Mouse (Mus musculus) bone marrow, adult 2 months (tissue): ENCODE measurements around the gene Ccnd2. TPM values are rescaled to one million over a fixed set of nuclear protein-coding genes. Genes with fewer than 3 reads are reported as not detected.

Source experiments
- H3K27ac ChIP-seq: fragments of 200-500 bp; 2 replicates; pipeline ENCODE4 v1.5.1; 2012; ENCODE audit warnings: low read depth, mild to moderate bottlenecking, control low read depth, inconsistent platforms, low read length; ENCODE audit not compliant: control insufficient read depth, poor library complexity, insufficient read depth
- H3K4me1 ChIP-seq: fragments of 200-500 bp; 2 replicates; pipeline ENCODE4 v1.6.1; 2011; ENCODE audit warnings: low read length; ENCODE audit not compliant: control insufficient read depth, insufficient read depth
- H3K4me3 ChIP-seq: fragments of 200-500 bp; replicated peaks from 2 replicates; pipeline ENCODE3; 2011; ENCODE audit warnings: mild to moderate bottlenecking, low read depth, low read length, control low read depth; ENCODE audit not compliant: control insufficient read depth
- CTCF ChIP-seq: fragments of 200-500 bp; IDR thresholded peaks from 2 replicates; pipeline ENCODE4 v1.5.1; 2011; ENCODE audit warnings: low read length, control low read depth; ENCODE audit not compliant: control insufficient read depth, insufficient read depth
- POLR2A ChIP-seq: fragments of 200-500 bp; IDR thresholded peaks from 2 replicates; pipeline ENCODE4 v1.6.1; 2011; ENCODE audit warnings: low read depth, mild to moderate bottlenecking, control low read depth, low read length, borderline replicate concordance; ENCODE audit not compliant: control insufficient read depth
- WGBS: fragments of 180-500 bp; shearing (Covaris S2); methylation state at CpG from one replicate; pipeline ENCODE4 v1.1.7; 2018; 5-methylcytosine and 5-hydroxymethylcytosine counted together
- polyA plus RNA-seq: library from polyadenylated mRNA; stranded (reverse); fragments of >200 nt; gene quantifications from 2 replicates; pipeline ENCODE4 v1.2.4, GENCODE M21; 2011; ENCODE audit warnings: low replicate concordance; ENCODE audit not compliant: missing spikeins, insufficient read depth, insufficient read length

The Ccnd2 gene
- polyA plus RNA-seq, 1 experiment, result 20.3 TPM

- no peaks in the 10 kb centered on the region for H3K4me1 ChIP-seq
- H3K4me3 ChIP-seq, result no peak overlapping the region
- H3K27ac ChIP-seq, result no peak overlapping the region
- 65% methylated on average over 4 of the region's 4 CpGs for WGBS
- TF ChIP-seq POLR2A, result no peak
- no peak for TF ChIP-seq CTCF
Measured at GRCm38 (mm10) chr6:127086739-127087138, 65.3 kb downstream of the Ccnd2 start.

GRCm38 (mm10) chr6:127081820-127082219 lies 70.2 kb downstream of the Ccnd2 start:
- TF ChIP-seq POLR2A (no peak), CTCF (no peak)
- Histone ChIP-seq H3K4me3 (no peak overlapping the region), H3K4me1 (no peaks in the 10 kb centered on the region), H3K27ac (no peak overlapping the region)
- WGBS, result 63% methylated on average over 6 of the region's 6 CpGs

- WGBS, result 5% methylated on average over 59 of the region's 59 CpGs
- Histone ChIP-seq H3K27ac (no peak overlapping the region), H3K4me3 (no peak overlapping the region), H3K4me1 (no peaks in the 10 kb centered on the region)
- TF ChIP-seq POLR2A (no peak; the same call in 1 of the 2 replicates), CTCF (no peak)
Measured at GRCm38 (mm10) chr6:127079867-127080731, 71.9 kb downstream of the Ccnd2 start.

Other genes with a start within 250 kb of the Ccnd2 start
- gene Dyrk4, start 230.4 kb downstream of the Ccnd2 start, polyA plus RNA-seq, result not detected in 2 replicates
- gene Rad51ap1, start 212.6 kb downstream of the Ccnd2 start, polyA plus RNA-seq, result 36.3 and 52.6 TPM in 2 replicates
- 8.2 and 17.9 TPM in 2 replicates for gene D6Wsu163e, start 212.2 kb downstream of the Ccnd2 start, polyA plus RNA-seq
- gene Fgf6, start 136.6 kb downstream of the Ccnd2 start, polyA plus RNA-seq, result not detected in 2 replicates
- not detected in 2 replicates for gene Fgf23, start 79.3 kb downstream of the Ccnd2 start, polyA plus RNA-seq
- 0.43 and 6.6 TPM in 2 replicates for gene Tigar, start 42.6 kb downstream of the Ccnd2 start, polyA plus RNA-seq